Mouse (Mus musculus): ENCODE results near the gene Gm10974. TPM values are rescaled to one million over a fixed set of nuclear protein-coding genes. Genes with fewer than 3 reads are reported as not detected.

Gene Gm10974
- polyA plus RNA-seq, 1 experiment from 2014 or later = not detected

GRCm38 (mm10) chr7:66434453-66434935, 68.8 kb downstream of the Gm10974 start:
- Histone ChIP-seq H3K36me3 (ENCODE audit: control insufficient read depth, insufficient read depth, low read length) (no peaks in the 10 kb centered on the region), H3K27me3 (ENCODE audit: control insufficient read depth, insufficient read depth, low read length) (peaks cover 2% of the 10 kb centered on the region; the same call in 1 of the 2 replicates), H3K4me3 (ENCODE audit: low read depth, low read length) (no peak overlapping the region), H3K27ac (ENCODE audit: low read depth, low read length) (no peak overlapping the region), H3K4me1 (ENCODE audit: control insufficient read depth, insufficient read depth, low read length) (no peaks in the 10 kb centered on the region), H3K4me2 (no peak overlapping the region), H3K9ac (ENCODE audit: low read length) (no peak overlapping the region), H3K9me3 (ENCODE audit: control insufficient read depth, low read length) (no peaks in the 10 kb centered on the region)
- WGBS = 52% methylated on average over 10 of the region's 10 CpGs
- ATAC-seq (ENCODE audit: low FRiP score) (peak; percentile 40; the same call in 1 of the 2 replicates), DNase-seq (ENCODE audit: low spot score, missing footprints) (peak; percentile 92)

Small RNAs within 50 kb of the gene (microRNA-seq; reads per million reads assigned to microRNA genes)
- gene Mir7057 = not detected

Other genes starting within 250 kb of the Gm10974 start
- 2.5 and 2.9 TPM in 2 replicates for gene Lrrk1, start 22.4 kb downstream of the Gm10974 start, polyA plus RNA-seq (2014; fragmentation: Nextera tagmentation; extraction: Ambion mirVana)
- 0.41 and 0.72 TPM in 2 replicates for gene Aldh1a3, start 61.6 kb downstream of the Gm10974 start, polyA plus RNA-seq (2014; fragmentation: Nextera tagmentation; extraction: Ambion mirVana)

All from midbrain, embryonic 11.5 days (tissue).